Mouse (Mus musculus): ENCODE data around the gene Ntmt1.

Gene Ntmt1

GRCm38 (mm10) chr2:30864968-30865381, 57.3 kb downstream of the Ntmt1 start:
- no peak for DNase-seq (ENCODE audit: low read depth, low spot score)

- DNase-seq (ENCODE audit: low read depth, low spot score), result no peak
Observed at GRCm38 (mm10) chr2:30865426-30865825, 57.8 kb downstream of the Ntmt1 start.

DNA sequence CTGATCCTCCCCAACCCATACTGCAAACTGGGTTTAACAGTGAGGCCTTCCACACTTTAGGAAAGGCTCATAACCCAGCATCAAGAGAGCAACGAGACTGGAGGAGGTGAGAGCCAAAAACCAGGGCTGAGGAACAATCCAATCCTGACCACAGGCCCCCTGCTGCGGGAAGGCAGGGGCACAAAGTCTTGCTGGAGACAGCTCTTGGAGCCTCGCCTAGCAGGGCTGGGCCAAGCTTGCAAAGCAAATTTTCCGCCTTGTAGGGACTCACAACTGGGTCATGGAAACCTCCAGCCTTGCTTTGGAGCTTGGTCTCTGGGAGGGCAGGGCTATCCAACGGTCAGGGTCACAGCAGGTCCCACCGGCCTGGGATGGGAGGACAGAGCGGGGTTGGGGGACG, 63.2 kb downstream of the Ntmt1 start:
- DNase-seq (ENCODE audit: low read depth, low spot score), result no peak
